Mouse (Mus musculus) embryonic fibroblast, embryonic 13.5 days (primary cell): ENCODE measurements around the gene Klf7.

ENCODE experiments used
- CTCF ChIP-seq: IDR thresholded peaks from 2 replicates; pipeline ENCODE4 v1.5.1; 2011; ENCODE audit warnings: mild to moderate bottlenecking, control low read depth, low read length, moderate library complexity, borderline replicate concordance; ENCODE audit not compliant: insufficient read depth
- POLR2A ChIP-seq: IDR thresholded peaks from 2 replicates; pipeline ENCODE4 v1.6.1; 2011; ENCODE audit warnings: low read depth, mild to moderate bottlenecking, control low read depth, low read length, moderate library complexity

DNA sequence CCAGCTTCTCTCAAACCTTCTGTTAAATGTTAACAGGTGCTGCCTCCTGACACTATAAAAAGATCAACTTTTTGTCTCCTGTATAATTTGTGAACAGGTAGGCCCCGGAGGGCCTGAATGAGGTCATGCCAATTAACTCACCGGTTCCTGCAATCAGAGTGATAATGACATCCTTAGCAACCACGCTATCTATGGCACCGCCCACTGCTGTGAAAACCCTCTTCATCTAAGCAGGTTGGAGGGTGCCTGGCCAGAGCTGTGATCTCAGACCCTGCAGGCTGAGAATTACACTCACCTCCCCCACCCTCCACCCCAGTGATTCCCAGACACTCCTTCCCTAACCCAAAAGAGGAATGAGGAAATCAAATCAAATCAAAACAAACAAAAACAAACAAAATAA is 126.3 kb downstream of the Klf7 start:
- no peak for TF ChIP-seq POLR2A
- TF ChIP-seq CTCF, result no peak
